Mouse (Mus musculus): ENCODE results near the gene Mast1.
A peak's percentile ranks its signal among the peaks of the same experiment; 100 is the strongest.

Mast1 gene

GRCm38 (mm10) chr8:84936962-84937546 is at the start of gene Mast1:
Gene Mast1, minus strand, starts transcription at chr8:84937359.
- DNase-seq (ENCODE audit: low spot score in 2 of 2): peak; percentile 22 to 38

- DNase-seq (ENCODE audit: low spot score in 2 of 2): no peak
Observed at GRCm38 (mm10) chr8:84986379-84986945, 49.3 kb upstream of the Mast1 start.

GRCm38 (mm10) chr8:84985684-84986378 is 48.7 kb upstream of the Mast1 start:
- peak; percentile 95 to 96 for DNase-seq (ENCODE audit: low spot score in 2 of 2)

GRCm38 (mm10) chr8:84985049-84985683 is 48.0 kb upstream of the Mast1 start:
- peak in 1 of 2 experiments; percentile 47 for DNase-seq (ENCODE audit: low spot score in 2 of 2)

GRCm38 (mm10) chr8:84984294-84985048 is 47.3 kb upstream of the Mast1 start:
- DNase-seq (ENCODE audit: low spot score in 2 of 2): peak; percentile 54 to 61

GRCm38 (mm10) chr8:84982499-84983011 is 45.4 kb upstream of the Mast1 start:
- DNase-seq (ENCODE audit: low spot score in 2 of 2): peak; percentile 41 to 52

GRCm38 (mm10) chr8:84981644-84982498 is 44.7 kb upstream of the Mast1 start:
- no peak for DNase-seq (ENCODE audit: low spot score in 2 of 2)

GRCm38 (mm10) chr8:84980622-84981358 is 43.6 kb upstream of the Mast1 start:
- peak; percentile 70 to 81 for DNase-seq (ENCODE audit: low spot score in 2 of 2)

- peak; percentile 95 for DNase-seq (ENCODE audit: low spot score in 2 of 2)
Observed at GRCm38 (mm10) chr8:84979599-84980421, 42.7 kb upstream of the Mast1 start.

GRCm38 (mm10) chr8:84978248-84978940 is 41.2 kb upstream of the Mast1 start, which contains the start of gene Junb:
Gene Junb, minus strand, starts transcription at chr8:84978718.
- peak; percentile 96 to 97 for DNase-seq (ENCODE audit: low spot score in 2 of 2)

- peak; percentile 81 to 82 for DNase-seq (ENCODE audit: low spot score in 2 of 2)
Observed at GRCm38 (mm10) chr8:84977435-84978247, 40.5 kb upstream of the Mast1 start.

GRCm38 (mm10) chr8:84976763-84977434 is 39.7 kb upstream of the Mast1 start:
- DNase-seq (ENCODE audit: low spot score in 2 of 2): no peak

GRCm38 (mm10) chr8:84976031-84976762 is 39.0 kb upstream of the Mast1 start:
- DNase-seq (ENCODE audit: low spot score in 2 of 2): peak; percentile 93 to 95

- peak; percentile 77 to 82 for DNase-seq (ENCODE audit: low spot score in 2 of 2)
Observed at GRCm38 (mm10) chr8:84975434-84975833, 38.3 kb upstream of the Mast1 start.

- DNase-seq (ENCODE audit: low spot score in 2 of 2): no peak
Observed at GRCm38 (mm10) chr8:84974543-84975142, 37.5 kb upstream of the Mast1 start.

Measured in spleen, postnatal 36 days (tissue).